Comparison of ENCODE assay signal across 8 mouse cellular contexts in genomic region chr3:116007941-116008440, GRCm38 (mm10). TPM values are rescaled to one million over a fixed set of nuclear protein-coding genes. Genes with fewer than 3 reads are reported as not detected.
DNase-seq lines count a peak whose midpoint lies in the region; ATAC-seq lines count a peak whose summit lies in the region.

No protein-coding gene starts in this region.

- peak overlapping the region; percentile 91 for H3K4me2 ChIP-seq in embryonic facial prominence, embryonic 12.5 days (replicated peaks)
- peak overlapping the region; percentile 96 for H3K4me2 ChIP-seq in limb, embryonic 11.5 days (ENCODE audit: low read depth, severe bottlenecking)
- H3K4me2 ChIP-seq in midbrain, embryonic 13.5 days (replicated peaks), result peak overlapping the region; percentile 80

- DNase-seq in 3T3-L1 (ENCODE audit: low read depth, low spot score), result peak; percentile 88
- DNase-seq in adrenal gland, postnatal 25 days, result peak; percentile 77
- peak; percentile 98 for DNase-seq in heart, adult 11 months
- peak; percentile 86 for DNase-seq in kidney, adult 11 months
- DNase-seq in limb, embryonic 11.5 days (ENCODE audit: low spot score), result peak; percentile 83
- peak; percentile 35 to 52 for DNase-seq in spleen, adult 18-20 months

- H3K27ac ChIP-seq in embryonic facial prominence, embryonic 12.5 days, result peak overlapping the region; percentile 86
- peak overlapping the region; percentile 61 for H3K27ac ChIP-seq in limb, embryonic 11.5 days (replicated peaks; ENCODE audit: low read depth, low read length)
- H3K27ac ChIP-seq in midbrain, embryonic 13.5 days, result peak overlapping the region; percentile 88

- peaks cover 11% of the 10 kb centered on the region; the same call in 1 of the 2 replicates for H3K4me1 ChIP-seq in embryonic facial prominence, embryonic 12.5 days
- no peaks in the 10 kb centered on the region; the same call in 1 of the 2 replicates for H3K4me1 ChIP-seq in limb, embryonic 11.5 days (ENCODE audit: control insufficient read depth, insufficient read depth, low read length)
- peaks cover 40% of the 10 kb centered on the region for H3K4me1 ChIP-seq in midbrain, embryonic 13.5 days (replicated peaks)

- peak overlapping the region; percentile 89 for H3K9ac ChIP-seq in embryonic facial prominence, embryonic 12.5 days
- H3K9ac ChIP-seq in limb, embryonic 11.5 days (ENCODE audit: low read length), result peak overlapping the region; percentile 54
- peak overlapping the region; percentile 88 for H3K9ac ChIP-seq in midbrain, embryonic 13.5 days (replicated peaks)

- no peaks in the 10 kb centered on the region for H3K27me3 ChIP-seq in embryonic facial prominence, embryonic 12.5 days
- H3K27me3 ChIP-seq in limb, embryonic 11.5 days (ENCODE audit: control insufficient read depth, insufficient read depth, low read length), result no peaks in the 10 kb centered on the region
- no peaks in the 10 kb centered on the region for H3K27me3 ChIP-seq in midbrain, embryonic 13.5 days

- ATAC-seq in embryonic facial prominence, embryonic 12.5 days (ENCODE audit: insufficient number of reproducible peaks, insufficient read depth, low FRiP score, low TSS enrichment), result peak; percentile 64
- ATAC-seq in limb, embryonic 11.5 days (ENCODE audit: insufficient number of reproducible peaks, low FRiP score, low TSS enrichment, low read depth), result peak; percentile 77
- peak; percentile 79 for ATAC-seq in midbrain, embryonic 13.5 days

- H3K4me3 ChIP-seq in embryonic facial prominence, embryonic 12.5 days, result peak overlapping the region; percentile 88
- H3K4me3 ChIP-seq in limb, embryonic 11.5 days (ENCODE audit: low read depth, low read length), result peak overlapping the region; percentile 67
- peak overlapping the region; percentile 80 for H3K4me3 ChIP-seq in midbrain, embryonic 13.5 days (replicated peaks)

- WGBS in embryonic facial prominence, embryonic 12.5 days, result 0% methylated on average over 12 of the region's 12 CpGs
- WGBS in limb, embryonic 11.5 days, result under 1% methylated on average over 12 of the region's 12 CpGs
- WGBS in midbrain, embryonic 13.5 days, result 0% methylated on average over 12 of the region's 12 CpGs

- 0 out of 2 replicates have a peak, but pooled peaks cover 3% of the 10 kb centered on the region for H3K36me3 ChIP-seq in embryonic facial prominence, embryonic 12.5 days
- peaks cover 3% of the 10 kb centered on the region; the same call in 1 of the 2 replicates for H3K36me3 ChIP-seq in limb, embryonic 11.5 days (ENCODE audit: control insufficient read depth, insufficient read depth, low read length)
- H3K36me3 ChIP-seq in midbrain, embryonic 13.5 days, result peaks cover 10% of the 10 kb centered on the region; the same call in 1 of the 2 replicates

- no peaks in the 10 kb centered on the region for H3K9me3 ChIP-seq in embryonic facial prominence, embryonic 12.5 days
- no peaks in the 10 kb centered on the region for H3K9me3 ChIP-seq in limb, embryonic 11.5 days (ENCODE audit: control insufficient read depth, low read length)
- no peaks in the 10 kb centered on the region for H3K9me3 ChIP-seq in midbrain, embryonic 13.5 days

RNA-seq across cellular contexts. Expression of gene Extl2, which starts 0.7 kb away (rescaled TPM):
- 25.1 and 26.4 TPM in 2 replicates for total RNA-seq in adrenal gland, postnatal 25 days (2021)
- 20.3 and 21.3 TPM in 2 replicates for polyA plus RNA-seq in embryonic facial prominence, embryonic 12.5 days (2016; fragmentation: Nextera tagmentation; extraction: Ambion mirVana)
- polyA plus RNA-seq in limb, embryonic 11.5 days (2014; fragmentation: Nextera tagmentation; extraction: Ambion mirVana), result 18.1 and 18.3 TPM in 2 replicates
- polyA plus RNA-seq in midbrain, embryonic 13.5 days (2015; fragmentation: Nextera tagmentation; extraction: Ambion mirVana), result 22.8 and 23.9 TPM in 2 replicates

RNA-seq across cellular contexts. Expression of gene Slc30a7, which starts 0.8 kb away (rescaled TPM):
- 26.2 and 42.6 TPM in 2 replicates for total RNA-seq in adrenal gland, postnatal 25 days (2021)
- polyA plus RNA-seq in embryonic facial prominence, embryonic 12.5 days (2016; fragmentation: Nextera tagmentation; extraction: Ambion mirVana), result 29.0 and 32.4 TPM in 2 replicates
- polyA plus RNA-seq in limb, embryonic 11.5 days (2014; fragmentation: Nextera tagmentation; extraction: Ambion mirVana), result 31.6 and 35.5 TPM in 2 replicates
- polyA plus RNA-seq in midbrain, embryonic 13.5 days (2015; fragmentation: Nextera tagmentation; extraction: Ambion mirVana), result 17.0 and 17.6 TPM in 2 replicates

Comparison
In these comparisons a context has a peak if more than half of its experiments do, and no peak if none do; other contexts are left out.
1. Peak in every context shown above with its lines: DNase-seq, ATAC-seq, H3K4me3 ChIP-seq and H3K27ac ChIP-seq.
2. DNase-seq: peak in every context shown above with its lines; median percentile 98 in heart, adult 11 months; 88 in 3T3-L1; 86 in kidney, adult 11 months; 83 in limb, embryonic 11.5 days; 77 in adrenal gland, postnatal 25 days; 44 in spleen, adult 18-20 months.